Mouse (Mus musculus) stomach, postnatal 0 days (tissue): ENCODE measurements around the gene Xdh. TPM values are rescaled to one million over a fixed set of nuclear protein-coding genes. Genes with fewer than 3 reads are reported as not detected.

Source experiments
- ATAC-seq: fragments of 200-750 bp; cut with Nextera tagmentation; 2 replicates; pipeline ENCODE4 v1.8.0; 2017; ENCODE audit not compliant: low FRiP score, low TSS enrichment
- DNase-seq: peaks from one replicate; pipeline ENCODE4 v3.0.0-alpha.2; 2016; ENCODE audit warnings: low spot score
- H3K27ac ChIP-seq: fragments of 300-500 bp; sonication (generic); replicated peaks from 2 replicates; pipeline ENCODE4 v1.5.1; 2014; ENCODE audit warnings: mild to moderate bottlenecking, control low read depth
- H3K27me3 ChIP-seq: fragments of 300-500 bp; sonication (generic); 2 replicates; pipeline ENCODE4 v1.6.1; 2014; ENCODE audit warnings: low read length; ENCODE audit not compliant: control insufficient read depth, insufficient read depth
- H3K36me3 ChIP-seq: fragments of 300-500 bp; sonication (generic); 2 replicates; pipeline ENCODE4 v1.6.1; 2014; ENCODE audit warnings: low read length, mixed read lengths; ENCODE audit not compliant: control insufficient read depth, insufficient read depth
- H3K4me1 ChIP-seq: fragments of 300-500 bp; sonication (generic); replicated peaks from 2 replicates; pipeline ENCODE4 v1.6.1; 2014; ENCODE audit warnings: antibody characterized with exemption; ENCODE audit not compliant: control insufficient read depth, insufficient read depth
- H3K4me2 ChIP-seq: fragments of 300-500 bp; sonication (generic); replicated peaks from 2 replicates; pipeline ENCODE4 v1.6.1; 2014; ENCODE audit warnings: low read depth, mild to moderate bottlenecking, control low read depth, moderate library complexity
- H3K4me3 ChIP-seq: fragments of 300-500 bp; sonication (generic); 2 replicates; pipeline ENCODE4 v1.5.1; 2014; ENCODE audit warnings: low read depth, low read length, control low read depth
- H3K9ac ChIP-seq: fragments of 300-500 bp; sonication (generic); 2 replicates; pipeline ENCODE4 v1.6.1; 2014; ENCODE audit warnings: mild to moderate bottlenecking, low read length, control low read depth, mixed read lengths
- H3K9me3 ChIP-seq: fragments of 300-500 bp; sonication (generic); 2 replicates; pipeline ENCODE4 v1.6.1; 2016; ENCODE audit warnings: low read length; ENCODE audit not compliant: control insufficient read depth
- CTCF ChIP-seq: IDR thresholded peaks from 2 replicates; pipeline ENCODE4 v1.5.1; 2016; ENCODE audit warnings: antibody characterized with exemption, low read depth, mild to moderate bottlenecking, moderate library complexity
- EP300 ChIP-seq: optimal IDR thresholded peaks from 2 replicates; pipeline ENCODE3; 2016; ENCODE audit warnings: antibody characterized with exemption
- WGBS: fragments of 180-500 bp; shearing (Covaris S2); extraction: QIAGEN DNeasy Blood & Tissue Kit; methylation state at CpG from one replicate; pipeline ENCODE4 v1.1.7; 2014; 5-methylcytosine and 5-hydroxymethylcytosine counted together
- polyA plus RNA-seq: library from polyadenylated mRNA; unstranded; fragments of >200 nt; fragmentation: Nextera tagmentation; extraction: Ambion mirVana; gene quantifications from 2 replicates; pipeline ENCODE4 v1.2.1, GENCODE M21; 2015

The Xdh gene
- polyA plus RNA-seq, 1 experiment from 2014 or later: 16.4 TPM

DNA sequence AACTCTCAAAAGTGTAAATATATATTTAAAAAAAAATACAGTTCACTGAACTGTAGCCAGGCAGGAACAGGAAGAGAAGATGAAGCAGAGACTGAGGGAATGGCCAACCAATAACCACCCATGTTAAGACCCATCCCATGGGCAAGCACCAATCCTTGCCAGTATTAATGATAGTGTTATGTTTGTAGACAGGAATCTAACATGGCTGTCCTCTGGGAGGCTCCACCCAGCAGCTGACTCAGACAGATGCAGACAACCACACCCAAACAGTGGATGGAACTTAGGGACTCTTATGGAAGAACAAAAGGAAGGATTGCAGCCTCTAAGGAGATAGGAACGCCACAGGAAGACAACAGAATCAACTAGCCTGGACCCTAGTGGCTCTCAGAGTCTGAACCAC lies 32.9 kb upstream of the Xdh start:
- DNase-seq (no peak), ATAC-seq (no peak)
- Histone ChIP-seq H3K9ac (no peak overlapping the region), H3K4me2 (no peak overlapping the region), H3K27me3 (no peaks in the 10 kb centered on the region), H3K4me1 (no peaks in the 10 kb centered on the region), H3K9me3 (no peaks in the 10 kb centered on the region), H3K4me3 (no peak overlapping the region), H3K36me3 (no peaks in the 10 kb centered on the region), H3K27ac (no peak overlapping the region)
- TF ChIP-seq EP300 (no peak), CTCF (no peak)
- WGBS: 79% methylated on average over 1 of the region's 1 CpGs

DNA sequence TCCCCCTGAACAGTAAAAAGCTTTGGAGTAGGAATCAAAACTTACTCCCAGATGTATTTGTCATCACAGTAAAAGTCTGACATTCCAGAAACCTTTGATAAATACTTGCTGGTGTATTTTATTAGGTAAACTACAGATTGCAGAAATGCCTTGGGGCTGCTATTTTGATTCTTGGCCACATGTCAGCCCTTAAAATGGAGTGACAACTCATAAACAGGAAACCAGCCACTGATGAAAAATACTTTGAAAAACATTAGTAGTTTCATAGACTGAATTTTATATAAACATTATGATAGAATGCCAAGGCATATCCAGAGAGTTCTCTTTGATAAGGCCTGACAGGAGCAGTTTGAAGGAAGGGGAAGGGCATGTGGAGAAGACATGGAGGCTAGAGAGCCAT lies 26.1 kb upstream of the Xdh start:
- no peak for TF ChIP-seq CTCF
- TF ChIP-seq EP300: no peak
- Histone ChIP-seq H3K27me3 (no peaks in the 10 kb centered on the region), H3K4me2 (no peak overlapping the region), H3K27ac (no peak overlapping the region), H3K9me3 (no peaks in the 10 kb centered on the region), H3K4me1 (0 out of 2 replicates have a peak, but pooled peaks cover under 1% of the 10 kb centered on the region), H3K36me3 (no peaks in the 10 kb centered on the region), H3K9ac (no peak overlapping the region), H3K4me3 (no peak overlapping the region)
- DNase-seq: no peak
- ATAC-seq: no peak

DNA sequence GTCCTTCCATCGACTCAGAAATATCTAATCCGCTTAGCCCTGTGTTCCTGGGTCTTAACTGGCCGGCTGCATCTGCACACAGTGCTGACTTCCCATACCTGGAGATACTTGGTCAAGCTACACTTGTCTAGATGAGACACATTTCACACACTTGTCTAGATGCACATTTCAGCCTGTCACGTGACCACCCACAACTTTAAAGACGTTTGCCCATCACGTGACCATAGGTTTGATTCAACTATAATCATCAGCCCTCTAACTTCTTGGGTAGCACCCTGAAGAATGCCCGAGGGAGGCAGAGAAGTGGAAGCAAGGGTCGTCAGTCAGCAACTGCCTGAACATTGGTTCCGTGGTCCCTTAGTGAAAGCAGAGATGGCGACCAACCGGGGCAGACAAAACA lies 22.7 kb upstream of the Xdh start:
- H3K4me3 ChIP-seq: no peak overlapping the region
- H3K4me1 ChIP-seq: 0 out of 2 replicates have a peak, but pooled peaks cover 2% of the 10 kb centered on the region
- ATAC-seq (no peak), DNase-seq (no peak)
- H3K9ac ChIP-seq: no peak overlapping the region
- no peak overlapping the region for H3K4me2 ChIP-seq
- TF ChIP-seq EP300: no peak
- TF ChIP-seq CTCF: no peak
- no peaks in the 10 kb centered on the region for H3K9me3 ChIP-seq
- H3K27ac ChIP-seq: no peak overlapping the region
- no peaks in the 10 kb centered on the region for H3K36me3 ChIP-seq
- 91% methylated on average over 11 of the region's 11 CpGs for WGBS
- H3K27me3 ChIP-seq: no peaks in the 10 kb centered on the region

DNA sequence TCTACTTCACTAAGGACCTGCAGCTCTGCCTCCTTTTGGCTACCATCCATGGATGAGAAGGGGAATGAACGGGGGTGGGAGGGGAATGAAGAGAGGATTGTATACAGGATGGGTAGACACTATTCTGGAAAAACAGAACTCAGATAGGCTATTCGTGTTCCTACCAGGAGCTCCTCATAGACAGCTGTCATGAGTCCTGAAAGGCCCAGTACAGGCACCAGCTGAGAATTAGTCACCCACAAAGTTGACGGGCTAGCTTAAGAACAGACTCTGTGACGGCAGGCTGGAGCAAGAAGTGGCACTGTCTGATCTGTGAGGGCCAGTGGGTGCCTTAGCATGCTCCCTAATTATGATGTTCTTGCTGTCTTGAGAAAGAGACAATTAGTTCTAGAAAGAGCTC lies 21.3 kb upstream of the Xdh start:
- 60% methylated on average over 4 of the region's 4 CpGs for WGBS
- Histone ChIP-seq H3K36me3 (no peaks in the 10 kb centered on the region), H3K4me3 (no peak overlapping the region), H3K27me3 (no peaks in the 10 kb centered on the region), H3K4me2 (no peak overlapping the region), H3K9ac (no peak overlapping the region), H3K27ac (peak overlapping the region; percentile 46; the same call in 1 of the 2 replicates), H3K9me3 (no peaks in the 10 kb centered on the region), H3K4me1 (0 out of 2 replicates have a peak, but pooled peaks cover 2% of the 10 kb centered on the region)
- ATAC-seq (no peak), DNase-seq (no peak)
- TF ChIP-seq CTCF: no peak
- no peak for TF ChIP-seq EP300

DNA sequence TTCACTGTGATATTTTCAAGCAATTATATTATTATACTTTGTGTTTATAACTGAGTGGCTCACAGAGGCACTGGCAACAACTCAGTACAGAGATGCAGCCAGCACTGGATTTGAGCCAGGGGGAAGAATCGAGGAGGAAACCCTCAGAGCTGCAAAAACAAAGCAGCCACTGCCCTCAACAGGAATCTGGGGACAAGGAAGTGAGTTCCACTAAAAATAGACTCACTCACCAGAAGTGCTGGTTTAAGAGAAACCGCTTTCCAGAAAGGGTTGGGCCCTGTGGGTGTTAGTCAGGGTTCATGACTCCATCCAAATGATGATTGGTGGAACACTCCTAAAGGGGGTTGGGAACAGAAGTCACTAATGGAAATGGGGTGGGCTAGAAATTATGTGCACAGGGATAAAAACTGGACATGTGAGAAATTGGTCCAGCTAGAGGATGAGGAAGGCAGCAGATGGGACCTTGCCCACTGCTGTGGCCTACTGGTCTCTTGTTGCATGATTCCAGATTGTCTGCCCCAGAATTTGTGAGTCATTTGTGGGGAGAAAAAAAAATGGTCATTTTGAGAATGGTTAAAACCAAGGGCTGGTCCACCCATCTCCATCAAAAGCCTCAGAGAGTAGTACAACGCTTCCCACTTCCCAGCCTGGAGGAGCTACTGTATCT lies 20.5 kb upstream of the Xdh start:
- no peak overlapping the region for H3K4me3 ChIP-seq
- ATAC-seq: peak; percentile 72; the same call in 1 of the 2 replicates
- 0 out of 2 replicates have a peak, but pooled peaks cover 2% of the 10 kb centered on the region for H3K4me1 ChIP-seq
- TF ChIP-seq EP300: peak; percentile 50
- peak; percentile 28; the same call in 1 of the 2 replicates for TF ChIP-seq CTCF
- peak overlapping the region; percentile 46 for H3K27ac ChIP-seq
- H3K4me2 ChIP-seq: no peak overlapping the region
- no peak overlapping the region for H3K9ac ChIP-seq
- H3K36me3 ChIP-seq: no peaks in the 10 kb centered on the region
- no peak for DNase-seq
- H3K9me3 ChIP-seq: no peaks in the 10 kb centered on the region
- WGBS: 32% methylated on average over 3 of the region's 3 CpGs
- no peaks in the 10 kb centered on the region for H3K27me3 ChIP-seq

DNA sequence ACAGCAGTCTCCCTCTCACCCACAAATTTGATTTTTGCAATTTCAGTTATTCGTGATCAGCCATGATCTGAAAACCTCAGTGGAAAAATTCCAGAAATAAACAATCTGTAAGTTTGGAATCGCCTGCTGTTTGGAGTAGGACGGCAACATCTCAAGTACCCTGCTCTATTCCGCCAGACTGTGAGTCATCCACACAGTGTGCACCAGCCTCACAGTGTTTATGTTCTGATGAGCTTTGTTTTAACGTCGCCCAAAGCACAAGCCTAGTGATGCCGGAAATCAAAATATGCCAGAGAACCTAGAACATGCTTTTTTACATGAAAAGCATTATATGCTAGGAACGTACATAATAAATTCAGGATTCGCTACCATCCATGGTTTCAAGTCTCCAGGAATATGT lies 14.9 kb upstream of the Xdh start:
- no peak for DNase-seq
- TF ChIP-seq CTCF (no peak), EP300 (no peak)

More for the DNA sequence above, 14.9 kb upstream of the Xdh start:
- Histone ChIP-seq H3K9ac (no peak overlapping the region), H3K27me3 (no peaks in the 10 kb centered on the region), H3K4me2 (no peak overlapping the region), H3K36me3 (no peaks in the 10 kb centered on the region), H3K9me3 (no peaks in the 10 kb centered on the region), H3K4me1 (no peaks in the 10 kb centered on the region), H3K4me3 (no peak overlapping the region), H3K27ac (no peak overlapping the region)
- 59% methylated on average over 9 of the region's 9 CpGs for WGBS
- ATAC-seq: no peak
